In genomic region chr19:42518620-42519310, GRCm38 (mm10) we compare ENCODE assay signal across 8 mouse cellular contexts. TPM values are rescaled to one million over a fixed set of nuclear protein-coding genes. Genes with fewer than 3 reads are reported as not detected.
DNase-seq lines count a peak whose midpoint lies in the region; ATAC-seq and TF ChIP-seq lines count a peak whose summit lies in the region.

Gene R3hcc1l (plus strand): TSS chr19:42518759.

- H3K27ac ChIP-seq in gastrocnemius, adult 2 months = peak within 1 kb of the TSS; percentile 96

- no peaks in the 10 kb centered on the region for H3K9me3 ChIP-seq in megakaryocyte, embryonic 14.5 days

- peaks cover 36% of the 10 kb centered on the region for H3K4me1 ChIP-seq in megakaryocyte, embryonic 14.5 days

- H3K36me3 ChIP-seq in megakaryocyte, embryonic 14.5 days (replicated peaks; ENCODE audit: low read length) = no peaks in the 10 kb centered on the region

- H3K4me3 ChIP-seq in gastrocnemius, adult 2 months = peak within 1 kb of the TSS; percentile 100
- peak within 1 kb of the TSS; percentile 98 for H3K4me3 ChIP-seq in megakaryocyte, embryonic 14.5 days (replicated peaks)

- peak; percentile 61 for TF ChIP-seq CTCF in gastrocnemius, adult 2 months (IDR thresholded peaks at IDR 0.05)

- DNase-seq in ZHBTc4 (ENCODE audit: low read depth, low spot score) = peak; percentile 98
- peak; percentile 99 for DNase-seq in gastrocnemius, adult 2 months
- DNase-seq in hindlimb bud, embryonic 11.5 days (ENCODE audit: extremely low spot score, low read depth, low spot score) = peak; percentile 54
- DNase-seq in left cerebral cortex, adult 8-10 months (ENCODE audit: low spot score in 2 of 2) = peak; percentile 90 to 96
- DNase-seq in right cerebral cortex, postnatal 10 days (ENCODE audit: low spot score in 2 of 2) = peak; percentile 97 to 99
- peak; percentile 98 for DNase-seq in urinary bladder, postnatal 25 days (ENCODE audit: low spot score)

- peaks cover 19% of the 10 kb centered on the region for H3K27me3 ChIP-seq in megakaryocyte, embryonic 14.5 days (replicated peaks)

- intact Hi-C loops in gastrocnemius, adult 2 months (cut with DNase I) = no loop called here

- ATAC-seq in common myeloid progenitor, adult 5-6 weeks (replicated peaks; ENCODE audit: low read depth, poor library complexity, severe bottlenecking) = peak; percentile 96

RNA-seq across cellular contexts. Expression of gene R3hcc1l, which starts in this region (rescaled TPM):
- total RNA-seq in common myeloid progenitor, adult 5-6 weeks (2017) = 28.6 and 42.1 TPM in 2 replicates
- total RNA-seq in gastrocnemius, adult 2 months (2021) = 10 to 100 TPM; 13.4 to 20.7 TPM
- 10 to 100 TPM; 23.9 to 35.7 (median 32.9) TPM for total RNA-seq in left cerebral cortex, adult 8-10 months (2022)
- 1.1 and 1.5 TPM in 2 replicates for polyA plus RNA-seq in megakaryocyte, embryonic 14.5 days (2012; ENCODE audit: insufficient read depth, low replicate concordance)

Comparison
In these comparisons a context has a peak if more than half of its experiments do, and no peak if none do; other contexts are left out.
1. Peak in every context shown above with its lines: DNase-seq, ATAC-seq, H3K4me3 ChIP-seq and H3K27ac ChIP-seq.